Mouse (Mus musculus) forebrain, postnatal 0 days (tissue): Measurements from ENCODE around the gene Usp32. TPM values are rescaled to one million over a fixed set of nuclear protein-coding genes. Genes with fewer than 3 reads are reported as not detected.

Source experiments
- ATAC-seq: fragments of 200-750 bp; cut with Nextera tagmentation; 2 replicates; pipeline ENCODE4 v1.8.0; 2017; ENCODE audit warnings: mild to moderate bottlenecking, moderate library complexity
- DNase-seq: peaks from one replicate; pipeline ENCODE4 v3.0.0-alpha.2; 2015
- H3K27ac ChIP-seq: fragments of 300-500 bp; sonication (generic); 2 replicates; pipeline ENCODE4 v1.5.1; 2014; ENCODE audit warnings: low read depth, mild to moderate bottlenecking, antibody characterized with exemption, low read length, moderate library complexity, mixed read lengths
- H3K27me3 ChIP-seq: fragments of 300-500 bp; sonication (generic); 2 replicates; pipeline ENCODE4 v1.6.1; 2014; ENCODE audit warnings: mild to moderate bottlenecking, low read length, mixed read lengths; ENCODE audit not compliant: insufficient read depth
- H3K36me3 ChIP-seq: fragments of 300-500 bp; sonication (generic); 2 replicates; pipeline ENCODE4 v1.6.1; 2014; ENCODE audit warnings: mild to moderate bottlenecking, moderate library complexity; ENCODE audit not compliant: insufficient read depth
- H3K4me1 ChIP-seq: fragments of 300-500 bp; sonication (generic); 2 replicates; pipeline ENCODE4 v1.6.1; 2014; ENCODE audit warnings: antibody characterized with exemption; ENCODE audit not compliant: insufficient read depth
- H3K4me2 ChIP-seq: fragments of 300-500 bp; sonication (generic); 2 replicates; pipeline ENCODE4 v1.6.1; 2014; ENCODE audit warnings: low read depth, mild to moderate bottlenecking, moderate library complexity
- H3K4me3 ChIP-seq: fragments of 300-500 bp; sonication (generic); 2 replicates; pipeline ENCODE4 v1.5.1; 2014; ENCODE audit warnings: low read depth, low read length, mixed read lengths
- H3K9ac ChIP-seq: fragments of 300-500 bp; sonication (generic); 2 replicates; pipeline ENCODE4 v1.6.1; 2014; ENCODE audit warnings: mild to moderate bottlenecking
- H3K9me3 ChIP-seq: fragments of 300-500 bp; sonication (generic); 2 replicates; pipeline ENCODE4 v1.6.1; 2016; ENCODE audit warnings: low read length
- CTCF ChIP-seq: sonication (generic); IDR thresholded peaks from 2 replicates; pipeline ENCODE4 v1.5.1; 2016; ENCODE audit warnings: antibody characterized with exemption, control low read depth, low read depth
- WGBS: fragments of 180-500 bp; shearing (Covaris S2); extraction: QIAGEN DNeasy Blood & Tissue Kit; methylation state at CpG from one replicate; pipeline ENCODE4 v1.1.7; 2014; 5-methylcytosine and 5-hydroxymethylcytosine counted together
- polyA plus RNA-seq: library from polyadenylated mRNA; unstranded; fragments of >200 nt; fragmentation: Nextera tagmentation; extraction: Ambion mirVana; gene quantifications from 2 replicates; pipeline ENCODE4 v1.2.1, GENCODE M21; 2015
- total RNA-seq: library from RNA; depleted of rRNA; stranded (reverse); fragments of >200 nt; gene quantifications from 2 replicates; pipeline ENCODE4 v1.2.3, GENCODE M21; 2014

Usp32 gene
- total and polyA plus RNA-seq, 2 experiments from 2014 or later = 7.6 to 44.4 TPM

GRCm38 (mm10) chr11:84960780-84961179, 179.2 kb downstream of the Usp32 start:
- Histone ChIP-seq H3K9me3 (no peaks in the 10 kb centered on the region), H3K36me3 (no peaks in the 10 kb centered on the region), H3K9ac (no peak overlapping the region), H3K27me3 (peaks cover 33% of the 10 kb centered on the region), H3K4me1 (peaks cover 8% of the 10 kb centered on the region; the same call in 1 of the 2 replicates), H3K4me2 (no peak overlapping the region), H3K4me3 (no peak overlapping the region), H3K27ac (no peak overlapping the region)
- TF ChIP-seq CTCF = no peak
- DNase-seq (no peak), ATAC-seq (no peak)
- 62% methylated on average over 6 of the region's 6 CpGs for WGBS

GRCm38 (mm10) chr11:84960291-84960690, 179.7 kb downstream of the Usp32 start:
- H3K9ac ChIP-seq = no peak overlapping the region
- WGBS = 43% methylated on average over 3 of the region's 3 CpGs
- TF ChIP-seq CTCF = no peak
- DNase-seq = no peak
- H3K4me2 ChIP-seq = no peak overlapping the region
- no peak overlapping the region for H3K4me3 ChIP-seq
- H3K27me3 ChIP-seq = peaks cover 33% of the 10 kb centered on the region
- H3K36me3 ChIP-seq = no peaks in the 10 kb centered on the region
- no peak overlapping the region for H3K27ac ChIP-seq
- no peak for ATAC-seq
- no peaks in the 10 kb centered on the region for H3K9me3 ChIP-seq
- H3K4me1 ChIP-seq = peaks cover 8% of the 10 kb centered on the region; the same call in 1 of the 2 replicates

- Histone ChIP-seq H3K4me3 (no peak overlapping the region), H3K27me3 (peaks cover 33% of the 10 kb centered on the region), H3K9me3 (no peaks in the 10 kb centered on the region), H3K36me3 (no peaks in the 10 kb centered on the region), H3K9ac (no peak overlapping the region), H3K4me1 (peaks cover 8% of the 10 kb centered on the region; the same call in 1 of the 2 replicates), H3K4me2 (no peak overlapping the region), H3K27ac (no peak overlapping the region)
- no peak for TF ChIP-seq CTCF
- ATAC-seq (no peak), DNase-seq (no peak)
- 5% methylated on average over 9 of the region's 9 CpGs for WGBS
Observed at GRCm38 (mm10) chr11:84959701-84960181, 180.2 kb downstream of the Usp32 start.

DNA sequence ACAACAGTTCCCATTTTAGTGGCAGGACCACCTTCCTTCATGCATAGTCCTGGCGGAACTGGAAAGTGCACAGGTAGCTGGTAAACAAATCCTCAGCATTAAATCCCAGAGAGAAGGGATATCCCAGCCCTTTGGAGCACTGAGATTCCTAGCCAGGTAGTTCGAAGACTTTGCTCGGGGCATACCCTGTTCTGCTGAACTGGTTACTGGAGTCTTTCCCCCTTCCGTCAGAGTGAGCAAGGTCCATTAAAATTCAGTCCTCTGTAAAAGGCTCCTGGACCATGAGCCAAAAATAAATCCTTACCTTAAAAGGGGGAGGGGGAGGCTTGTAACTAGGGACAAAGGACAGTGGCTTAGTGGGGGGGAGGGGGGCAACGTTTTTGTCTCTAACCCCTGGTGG, 180.8 kb downstream of the Usp32 start:
- Histone ChIP-seq H3K4me1 (peaks cover 8% of the 10 kb centered on the region; the same call in 1 of the 2 replicates), H3K27me3 (peaks cover 33% of the 10 kb centered on the region), H3K4me2 (no peak overlapping the region), H3K9ac (no peak overlapping the region), H3K4me3 (no peak overlapping the region), H3K36me3 (no peaks in the 10 kb centered on the region), H3K9me3 (no peaks in the 10 kb centered on the region), H3K27ac (no peak overlapping the region)
- TF ChIP-seq CTCF = no peak
- ATAC-seq = no peak
- WGBS = 19% methylated on average over 5 of the region's 5 CpGs
- no peak for DNase-seq

- Histone ChIP-seq H3K4me2 (peak overlapping the region; percentile 63), H3K9ac (0 out of 2 replicates have a peak overlapping the region, but pooled peaks have one; percentile 40), H3K36me3 (no peaks in the 10 kb centered on the region), H3K9me3 (no peaks in the 10 kb centered on the region), H3K4me1 (peaks cover 8% of the 10 kb centered on the region; the same call in 1 of the 2 replicates), H3K27ac (no peak overlapping the region), H3K4me3 (peak overlapping the region; percentile 34), H3K27me3 (peaks cover 33% of the 10 kb centered on the region)
- 2% methylated on average over 11 of the region's 11 CpGs for WGBS
- DNase-seq = no peak
- no peak for TF ChIP-seq CTCF
- ATAC-seq = no peak
Observed at GRCm38 (mm10) chr11:84958271-84958630, 181.7 kb downstream of the Usp32 start.

GRCm38 (mm10) chr11:84957591-84958270, 182.2 kb downstream of the Usp32 start, which contains the start of gene Car4:
TSS of gene Car4 (plus strand) at chr11:84957786.
- ATAC-seq (no peak), DNase-seq (peak; percentile 25)
- H3K9ac ChIP-seq = peak within 1 kb of the TSS; percentile 40; the same call in 1 of the 2 replicates
- under 1% methylated on average over 49 of the region's 49 CpGs for WGBS
- H3K27me3 ChIP-seq = peaks cover 33% of the 10 kb centered on the region
- H3K4me2 ChIP-seq = peak within 1 kb of the TSS; percentile 63
- H3K4me3 ChIP-seq = peak within 1 kb of the TSS; percentile 34
- no peaks in the 10 kb centered on the region for H3K36me3 ChIP-seq
- H3K9me3 ChIP-seq = no peaks in the 10 kb centered on the region
- H3K4me1 ChIP-seq = peaks cover 8% of the 10 kb centered on the region; the same call in 1 of the 2 replicates
- no peak within 1 kb of the TSS for H3K27ac ChIP-seq
- TF ChIP-seq CTCF = no peak

GRCm38 (mm10) chr11:84957171-84957570, 182.8 kb downstream of the Usp32 start:
- TF ChIP-seq CTCF = no peak
- Histone ChIP-seq H3K27ac (no peak overlapping the region), H3K36me3 (no peaks in the 10 kb centered on the region), H3K4me2 (peak overlapping the region; percentile 63), H3K9ac (no peak overlapping the region), H3K27me3 (peaks cover 33% of the 10 kb centered on the region), H3K4me3 (peak overlapping the region; percentile 34), H3K4me1 (peaks cover 8% of the 10 kb centered on the region; the same call in 1 of the 2 replicates), H3K9me3 (no peaks in the 10 kb centered on the region)
- ATAC-seq (no peak), DNase-seq (peak; percentile 25)
- WGBS = 10% methylated on average over 15 of the region's 15 CpGs
